Mouse (Mus musculus) G1E (cell line): ENCODE data around the gene Mkrn1.

ENCODE experiments used
- CTCF ChIP-seq: IDR thresholded peaks from 2 replicates; pipeline ENCODE4 v1.5.1; 2012; ENCODE audit warnings: low read depth, low read length, inconsistent platforms, mixed read lengths
- GATA1 ChIP-seq: IDR thresholded peaks from 2 replicates; pipeline ENCODE4 v1.6.1; 2012; ENCODE audit warnings: borderline replicate concordance, low read length, inconsistent platforms, mixed read lengths

- TF ChIP-seq CTCF (no peak), GATA1 (no peak)
Measured at GRCm38 (mm10) chr6:39372727-39373126, 47.5 kb downstream of the Mkrn1 start.
